Mouse (Mus musculus): ENCODE data around the gene Batf.

- TF ChIP-seq POLR2A (IDR thresholded peaks at IDR 0.05; ENCODE audit: insufficient read depth, low read depth, low read length) (no peak), CTCF (IDR thresholded peaks at IDR 0.05; ENCODE audit: insufficient read depth, low read depth, low read length) (no peak)
Observed at GRCm38 (mm10) chr12:85752116-85752515, 65.6 kb downstream of the Batf start.
